Mouse (Mus musculus) CH12.LX (cell line): Measurements from ENCODE around the gene Il4. TPM values are rescaled to one million over a fixed set of nuclear protein-coding genes. Genes with fewer than 3 reads are reported as not detected.

Experiments
- DNase-seq: peaks from one replicate; pipeline ENCODE4 v3.0.0-alpha.2; 2013; ENCODE audit errors: extremely low read depth
- H3K27ac ChIP-seq: 2 replicates; pipeline ENCODE4 v1.5.1; 2012; ENCODE audit warnings: low read depth, mild to moderate bottlenecking, control low read depth, moderate library complexity; ENCODE audit not compliant: insufficient read depth
- H3K27me3 ChIP-seq: replicated peaks from 2 replicates; pipeline ENCODE3; 2012; ENCODE audit warnings: inconsistent platforms
- H3K36me3 ChIP-seq, 2 experiments: replicated peaks in 1 of 2; 2 replicates each; pipeline versions ENCODE3 to v1.6.1; 2012; ENCODE audit warnings: inconsistent platforms in 1 of 2, low read length in 1 of 2, mild to moderate bottlenecking in 1 of 2, mixed read lengths in 1 of 2, moderate library complexity in 1 of 2; ENCODE audit not compliant: control insufficient read depth in 1 of 2, insufficient read depth in 1 of 2
- H3K4me1 ChIP-seq, 2 experiments: 2 replicates each; pipeline ENCODE4 v1.6.1; 2012; ENCODE audit warnings: inconsistent platforms in 1 of 2, moderate library complexity in 1 of 2; ENCODE audit not compliant: insufficient read depth in 2 of 2, control insufficient read depth in 1 of 2
- H3K4me2 ChIP-seq: 2 replicates; pipeline ENCODE4 v1.6.1; 2012; ENCODE audit warnings: low read depth, mild to moderate bottlenecking, control low read depth; ENCODE audit not compliant: poor library complexity, insufficient read depth, severe bottlenecking
- H3K4me3 ChIP-seq, 3 experiments: fragments of 150-350 bp in 1 of 3; sonication (generic) in 1 of 3; replicated peaks in 1 of 3; 2 replicates each; pipeline versions ENCODE3 to v1.5.1; 2011 to 2012; ENCODE audit warnings: low read depth in 2 of 3, low read length in 2 of 3, mild to moderate bottlenecking in 2 of 3, moderate library complexity in 2 of 3, control low read depth in 1 of 3, improper control_type of control experiment in 1 of 3, inconsistent platforms in 1 of 3, mixed read lengths in 1 of 3; ENCODE audit not compliant: poor library complexity in 1 of 3
- H3K79me2 ChIP-seq: replicated peaks from 2 replicates; pipeline ENCODE4 v1.6.1; 2012; ENCODE audit warnings: mild to moderate bottlenecking, moderate library complexity; ENCODE audit not compliant: control insufficient read depth, poor library complexity, insufficient read depth, severe bottlenecking; ENCODE audit errors: extremely low read depth
- H3K9ac ChIP-seq: 2 replicates; pipeline ENCODE4 v1.6.1; 2012; ENCODE audit warnings: low read depth, mild to moderate bottlenecking, control low read depth, moderate library complexity; ENCODE audit not compliant: insufficient read depth
- H3K9me3 ChIP-seq: replicated peaks from 2 replicates; pipeline ENCODE3; 2012; ENCODE audit warnings: low read length, inconsistent platforms, mixed read lengths
- BHLHE40 ChIP-seq: IDR thresholded peaks from 2 replicates; pipeline ENCODE4 v1.6.1; 2011; ENCODE audit warnings: mild to moderate bottlenecking, low read depth, low read length, improper control_type of control experiment
- CHD1 ChIP-seq: IDR thresholded peaks from 2 replicates; pipeline ENCODE4 v1.6.1; 2012; ENCODE audit warnings: low read depth, low read length, improper control_type of control experiment, inconsistent platforms
- CHD2 ChIP-seq: IDR thresholded peaks from 2 replicates; pipeline ENCODE4 v1.6.1; 2011; ENCODE audit warnings: low read length, improper control_type of control experiment
- CTCF ChIP-seq, 2 experiments: IDR thresholded peaks in 1 of 2; conservative IDR thresholded peaks in 1 of 2; 2 replicates each; pipeline ENCODE4 v1.5.1; 2011 to 2012; ENCODE audit warnings: low read depth in 2 of 2, low read length in 2 of 2, improper control_type of control experiment in 1 of 2, inconsistent platforms in 1 of 2, mild to moderate bottlenecking in 1 of 2, moderate library complexity in 1 of 2
- E2F4 ChIP-seq: IDR thresholded peaks from 2 replicates; pipeline ENCODE4 v1.6.1; 2011; ENCODE audit warnings: low read depth, low read length, improper control_type of control experiment; ENCODE audit not compliant: insufficient replicate concordance
- ELF1 ChIP-seq: IDR thresholded peaks from 2 replicates; pipeline ENCODE4 v1.6.1; 2014; ENCODE audit warnings: low read depth, mild to moderate bottlenecking, inconsistent platforms, low read length, improper control_type of control experiment
- EP300 ChIP-seq: IDR thresholded peaks from 2 replicates; pipeline ENCODE4 v1.6.1; 2011; ENCODE audit warnings: low read length, improper control_type of control experiment
- ETS1 ChIP-seq: conservative IDR thresholded peaks from 2 replicates; pipeline ENCODE4 v1.6.1; 2012; ENCODE audit warnings: low read depth, mild to moderate bottlenecking, inconsistent platforms, low read length, improper control_type of control experiment, moderate library complexity
- GABPA ChIP-seq: IDR thresholded peaks from 2 replicates; pipeline ENCODE4 v1.6.1; 2012; ENCODE audit warnings: low read depth, low read length, improper control_type of control experiment, inconsistent platforms; ENCODE audit not compliant: insufficient replicate concordance
- HCFC1 ChIP-seq: IDR thresholded peaks from 2 replicates; pipeline ENCODE4 v1.6.1; 2012; ENCODE audit warnings: low read depth, mild to moderate bottlenecking, inconsistent platforms, low read length, improper control_type of control experiment
- IRF4 ChIP-seq: IDR thresholded peaks from 2 replicates; pipeline ENCODE4 v1.6.1; 2014; ENCODE audit warnings: low read depth, mild to moderate bottlenecking, inconsistent platforms, low read length, improper control_type of control experiment
- JUN ChIP-seq: IDR thresholded peaks from 2 replicates; pipeline ENCODE4 v1.6.1; 2011; ENCODE audit warnings: low read depth, mild to moderate bottlenecking, low read length, improper control_type of control experiment, moderate library complexity; ENCODE audit not compliant: insufficient read depth
- JUND ChIP-seq: conservative IDR thresholded peaks from 2 replicates; pipeline ENCODE4 v1.6.1; 2011; ENCODE audit warnings: low read depth, low read length, improper control_type of control experiment
- KAT2A ChIP-seq: IDR thresholded peaks from 2 replicates; pipeline ENCODE4 v1.6.1; 2012; ENCODE audit warnings: low read length, improper control_type of control experiment, inconsistent platforms; ENCODE audit not compliant: insufficient replicate concordance
- MAFK ChIP-seq: IDR thresholded peaks from 2 replicates; pipeline ENCODE4 v1.6.1; 2011; ENCODE audit warnings: low read length, improper control_type of control experiment; ENCODE audit not compliant: insufficient replicate concordance
- MAX ChIP-seq: IDR thresholded peaks from 2 replicates; pipeline ENCODE4 v1.6.1; 2011; ENCODE audit warnings: low read length, improper control_type of control experiment
- MAZ ChIP-seq: IDR thresholded peaks from 2 replicates; pipeline ENCODE4 v1.6.1; 2012; ENCODE audit warnings: low read depth, mild to moderate bottlenecking, inconsistent platforms, low read length, improper control_type of control experiment, moderate library complexity
- MEF2A ChIP-seq: IDR thresholded peaks from 2 replicates; pipeline ENCODE4 v1.6.1; 2014; ENCODE audit warnings: low read depth, mild to moderate bottlenecking, inconsistent platforms, low read length, improper control_type of control experiment, borderline replicate concordance
- MXI1 ChIP-seq: IDR thresholded peaks from 2 replicates; pipeline ENCODE4 v1.6.1; 2011; ENCODE audit warnings: mild to moderate bottlenecking, low read depth, low read length, improper control_type of control experiment
- MYC ChIP-seq: IDR thresholded peaks from 2 replicates; pipeline ENCODE4 v1.6.1; 2011; ENCODE audit warnings: low read depth, mild to moderate bottlenecking, improper control_type of control experiment, low read length
- NELFE ChIP-seq: IDR thresholded peaks from 2 replicates; pipeline ENCODE4 v1.6.1; 2011; ENCODE audit warnings: low read depth, low read length, improper control_type of control experiment
- NRF1 ChIP-seq: IDR thresholded peaks from 2 replicates; pipeline ENCODE4 v1.6.1; 2014; ENCODE audit warnings: low read depth, mild to moderate bottlenecking, inconsistent platforms, low read length, improper control_type of control experiment, moderate library complexity
- PAX5 ChIP-seq: IDR thresholded peaks from 2 replicates; pipeline ENCODE4 v1.6.1; 2012; ENCODE audit warnings: low read length, inconsistent platforms, mixed read lengths
- POLR2A ChIP-seq: IDR thresholded peaks from 2 replicates; pipeline ENCODE4 v1.6.1; 2011; ENCODE audit warnings: low read depth, mild to moderate bottlenecking, improper control_type of control experiment, low read length
- POLR2AphosphoS2 ChIP-seq: IDR thresholded peaks from 2 replicates; pipeline ENCODE4 v1.6.1; 2011; ENCODE audit warnings: low read depth, low read length, improper control_type of control experiment
- RAD21 ChIP-seq: IDR thresholded peaks from 2 replicates; pipeline ENCODE4 v1.6.1; 2011; ENCODE audit warnings: low read depth, mild to moderate bottlenecking, low read length, improper control_type of control experiment, moderate library complexity
- RCOR1 ChIP-seq: conservative IDR thresholded peaks from 2 replicates; pipeline ENCODE4 v1.6.1; 2012; ENCODE audit warnings: low read depth, mild to moderate bottlenecking, inconsistent platforms, low read length, improper control_type of control experiment
- SIN3A ChIP-seq: IDR thresholded peaks from 2 replicates; pipeline ENCODE4 v1.6.1; 2012; ENCODE audit warnings: low read length, improper control_type of control experiment, inconsistent platforms
- SMC3 ChIP-seq: IDR thresholded peaks from 2 replicates; pipeline ENCODE4 v1.6.1; 2011; ENCODE audit warnings: low read depth, low read length, improper control_type of control experiment
- TBP ChIP-seq: conservative IDR thresholded peaks from 2 replicates; pipeline ENCODE4 v1.6.1; 2011; ENCODE audit warnings: low read depth, low read length, improper control_type of control experiment
- TCF12 ChIP-seq: IDR thresholded peaks from 2 replicates; pipeline ENCODE4 v1.6.1; 2014; ENCODE audit warnings: low read depth, mild to moderate bottlenecking, inconsistent platforms, low read length, improper control_type of control experiment
- UBTF ChIP-seq: IDR thresholded peaks from 2 replicates; pipeline ENCODE4 v1.6.1; 2012; ENCODE audit warnings: low read depth, mild to moderate bottlenecking, inconsistent platforms, low read length, improper control_type of control experiment, moderate library complexity
- USF1 ChIP-seq: IDR thresholded peaks from 2 replicates; pipeline ENCODE4 v1.6.1; 2014; ENCODE audit warnings: low read depth, mild to moderate bottlenecking, inconsistent platforms, low read length, improper control_type of control experiment
- USF2 ChIP-seq: conservative IDR thresholded peaks from 2 replicates; pipeline ENCODE4 v1.6.1; 2011; ENCODE audit warnings: low read depth, low read length, improper control_type of control experiment
- ZC3H11A ChIP-seq: IDR thresholded peaks from 2 replicates; pipeline ENCODE4 v1.6.1; 2012; ENCODE audit warnings: low read depth, mild to moderate bottlenecking, inconsistent platforms, low read length, improper control_type of control experiment
- ZKSCAN1 ChIP-seq: IDR thresholded peaks from 2 replicates; pipeline ENCODE4 v1.6.1; 2012; ENCODE audit warnings: low read depth, inconsistent platforms, low read length, improper control_type of control experiment, borderline replicate concordance
- ZMIZ1 ChIP-seq: IDR thresholded peaks from 2 replicates; pipeline ENCODE4 v1.6.1; 2012; ENCODE audit warnings: low read depth, mild to moderate bottlenecking, inconsistent platforms, low read length, improper control_type of control experiment
- ZNF384 ChIP-seq: IDR thresholded peaks from 2 replicates; pipeline ENCODE4 v1.6.1; 2012; ENCODE audit warnings: low read depth, low read length, improper control_type of control experiment, inconsistent platforms
- dilution Hi-C: fragments of 300-500 bp; cut with MboI; formaldehyde crosslinking; loops from 2 replicates; pipeline ENCODE4 v1.14.3; 2020; ENCODE audit warnings: low sequenced_read_pairs; ENCODE audit not compliant: extremely low pct_unique_long_range_greater_than_20kb, extremely low pct_ligation_motif_present
- in situ Hi-C: fragments of 300-500 bp; cut with MboI; formaldehyde crosslinking; loops from 3 replicates; pipeline ENCODE4 v1.14.3; 2019; ENCODE audit warnings: low sequenced_read_pairs, low pct_ligation_motif_present, low pct_unique_long_range_greater_than_20kb, mixed read lengths
- polyA plus RNA-seq: library from polyadenylated mRNA; unstranded; fragments of >175 nt; gene quantifications from 2 replicates; pipeline ENCODE4 v1.2.1, GENCODE M21; 2012; ENCODE audit warnings: low read depth; ENCODE audit not compliant: insufficient read length
- total RNA-seq, 2 experiments: library from RNA; depleted of rRNA; stranded (reverse); fragments of 300-350 nt in 1 of 2; fragments of >200 nt in 1 of 2; gene quantifications; 2 replicates each; pipeline ENCODE4 v1.2.3; 2012 to 2014

The Il4 gene
- total and polyA plus RNA-seq, 3 experiments = 19.5 to 75.5 (median 35.6) TPM

GRCm38 (mm10) chr11:53567224-53568014 is 51.0 kb downstream of the Il4 start, which contains the start of gene Kif3a:
Gene Kif3a, plus strand, starts transcription at chr11:53567379.
- Histone ChIP-seq H3K4me2 (peak within 1 kb of the TSS; percentile 67), H3K27ac (no peak within 1 kb of the TSS), H3K9ac (peak within 1 kb of the TSS; percentile 70), H3K27me3 (no peaks in the 10 kb centered on the region), H3K4me1 (peaks cover 2 to 17% of the 10 kb centered on the region in 2 experiments; a peak in 2 of 4 replicates), H3K79me2 (no peaks in the 10 kb centered on the region), H3K4me3 (peak within 1 kb of the TSS; percentile 68 to 97 (median 74)), H3K36me3 (peaks cover 0 to 5% of the 10 kb centered on the region in 2 experiments), H3K9me3 (peaks cover 11% of the 10 kb centered on the region)
- dilution Hi-C loops (no loop called here), in situ Hi-C loops (loop anchor here (10.0 kb wide), 1 partner anchor 467 kb away; no protein-coding TSS in a partner anchor)
- DNase-seq = peak; percentile 98
- no peak for TF ChIP-seq USF2
- TF ChIP-seq USF1 = no peak
- no peak for TF ChIP-seq KAT2A
- TF ChIP-seq MEF2A = no peak
- peak; percentile 54; the same call in 1 of the 2 replicates for TF ChIP-seq ELF1
- no peak for TF ChIP-seq EP300
- TF ChIP-seq ZC3H11A = no peak
- TF ChIP-seq CTCF (conservative IDR thresholded peaks at IDR 0.05 in 1 of 2, IDR thresholded peaks at IDR 0.05 in 1 of 2; ENCODE audit: low read depth in 2 of 2, low read length in 2 of 2) = no peak
- TF ChIP-seq TBP = 0 out of 2 replicates have a peak, but pooled peaks have one; percentile 49
- peak; percentile 85 for TF ChIP-seq POLR2A
- TF ChIP-seq MYC = no peak
- TF ChIP-seq CHD1 = no peak
- peak; percentile 80 for TF ChIP-seq MXI1
- TF ChIP-seq GABPA = no peak
- TF ChIP-seq TCF12 = peak; percentile 46
- TF ChIP-seq ZMIZ1 = no peak
- TF ChIP-seq HCFC1 = peak; percentile 33
- TF ChIP-seq ZKSCAN1 = no peak
- TF ChIP-seq MAZ = no peak
- peak; percentile 79 for TF ChIP-seq NELFE
- no peak for TF ChIP-seq JUN
- TF ChIP-seq SIN3A = peak; percentile 90
- no peak for TF ChIP-seq BHLHE40
- 0 out of 2 replicates have a peak, but pooled peaks have one; percentile 4 for TF ChIP-seq SMC3
- TF ChIP-seq NRF1 = peak; percentile 98
- TF ChIP-seq ZNF384 = no peak
- peak; percentile 64; the same call in 1 of the 2 replicates for TF ChIP-seq UBTF
- no peak for TF ChIP-seq CHD2
- TF ChIP-seq MAFK = no peak
- TF ChIP-seq MAX = peak; percentile 7; the same call in 1 of the 2 replicates
- no peak for TF ChIP-seq ETS1
- no peak for TF ChIP-seq PAX5
- no peak for TF ChIP-seq POLR2AphosphoS2
- no peak for TF ChIP-seq E2F4
- no peak for TF ChIP-seq RAD21
- TF ChIP-seq RCOR1 = no peak
- TF ChIP-seq IRF4 = no peak
- TF ChIP-seq JUND = no peak
